Mouse (Mus musculus) liver, embryonic 11.5 days (tissue): ENCODE results near the gene Nkx6-1. TPM values are rescaled to one million over a fixed set of nuclear protein-coding genes. Genes with fewer than 3 reads are reported as not detected.

Experiments
- ATAC-seq: fragments of 200-750 bp; cut with Nextera tagmentation; replicated peaks from 2 replicates; pipeline ENCODE4 v1.8.0; 2017; ENCODE audit warnings: moderate number of reproducible peaks, mild to moderate bottlenecking, moderate TSS enrichment, moderate library complexity; ENCODE audit not compliant: low FRiP score
- DNase-seq: peaks from one replicate; pipeline ENCODE4 v3.0.0-alpha.2; 2017; ENCODE audit warnings: low spot score
- H3K27ac ChIP-seq: fragments of 300-500 bp; sonication (generic); 2 replicates; pipeline ENCODE4 v1.5.1; 2014; ENCODE audit warnings: mild to moderate bottlenecking, low read depth, low read length, control low read depth
- H3K27me3 ChIP-seq: fragments of 300-500 bp; sonication (generic); replicated peaks from 2 replicates; pipeline ENCODE4 v1.6.1; 2014; ENCODE audit warnings: low read length, mixed read lengths; ENCODE audit not compliant: control insufficient read depth, insufficient read depth
- H3K36me3 ChIP-seq: fragments of 300-500 bp; sonication (generic); 2 replicates; pipeline ENCODE4 v1.6.1; 2014; ENCODE audit warnings: mild to moderate bottlenecking, low read length, moderate library complexity, mixed read lengths; ENCODE audit not compliant: control insufficient read depth, insufficient read depth
- H3K4me1 ChIP-seq: fragments of 300-500 bp; sonication (generic); replicated peaks from 2 replicates; pipeline ENCODE4 v1.6.1; 2014; ENCODE audit warnings: low read length, mixed read lengths; ENCODE audit not compliant: control insufficient read depth, insufficient read depth
- H3K4me2 ChIP-seq: fragments of 300-500 bp; sonication (generic); 2 replicates; pipeline ENCODE4 v1.6.1; 2014; ENCODE audit warnings: mild to moderate bottlenecking, control low read depth, moderate library complexity
- H3K4me3 ChIP-seq: fragments of 300-500 bp; sonication (generic); 2 replicates; pipeline ENCODE4 v1.5.1; 2014; ENCODE audit warnings: low read depth, low read length, control low read depth
- H3K9ac ChIP-seq: fragments of 300-500 bp; sonication (generic); 2 replicates; pipeline ENCODE4 v1.6.1; 2014; ENCODE audit warnings: low read depth, low read length, control low read depth
- H3K9me3 ChIP-seq: fragments of 300-500 bp; sonication (generic); 2 replicates; pipeline ENCODE4 v1.6.1; 2016; ENCODE audit warnings: low read length, inconsistent platforms, mixed read lengths; ENCODE audit not compliant: control insufficient read depth
- WGBS: fragments of 180-500 bp; shearing (Covaris S2); extraction: QIAGEN DNeasy Blood & Tissue Kit; methylation state at CpG from one replicate; pipeline ENCODE4 v1.1.7; 2014; 5-methylcytosine and 5-hydroxymethylcytosine counted together
- polyA plus RNA-seq: library from polyadenylated mRNA; unstranded; fragments of >200 nt; fragmentation: Nextera tagmentation; extraction: Ambion mirVana; gene quantifications from 2 replicates; pipeline ENCODE4 v1.2.1, GENCODE M21; 2014

Nkx6-1 gene
- polyA plus RNA-seq, 1 experiment from 2014 or later = 0.37 TPM

DNA sequence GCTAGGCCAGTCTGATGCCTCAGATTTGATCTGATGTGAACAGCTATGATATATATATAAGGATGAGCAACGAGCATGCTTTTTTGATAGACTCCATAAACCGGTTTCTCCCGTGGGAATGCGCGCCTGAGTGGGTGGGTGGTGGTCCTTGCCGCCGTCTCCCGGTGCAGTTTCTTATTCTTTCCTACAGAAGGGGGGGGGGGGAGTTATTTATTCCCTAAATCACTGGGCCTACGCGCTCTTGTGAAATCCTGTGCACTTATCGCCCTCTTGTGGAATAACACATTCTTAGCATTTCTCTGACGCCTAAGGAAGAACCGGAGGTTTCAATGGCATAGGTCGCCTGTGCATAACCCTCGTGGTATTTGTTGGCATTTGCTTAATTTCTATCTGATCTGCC, 4.6 kb upstream of the Nkx6-1 start:
- H3K36me3 ChIP-seq = no peaks in the 10 kb centered on the region
- DNase-seq = no peak
- H3K4me3 ChIP-seq = no peak overlapping the region
- H3K4me2 ChIP-seq = no peak overlapping the region
- no peaks in the 10 kb centered on the region for H3K9me3 ChIP-seq
- peaks cover 55% of the 10 kb centered on the region for H3K27me3 ChIP-seq
- no peak for ATAC-seq
- no peak overlapping the region for H3K9ac ChIP-seq
- 4% methylated on average over 15 of the region's 15 CpGs for WGBS
- H3K27ac ChIP-seq = no peak overlapping the region
- peaks cover 2% of the 10 kb centered on the region for H3K4me1 ChIP-seq

GRCm38 (mm10) chr5:101668475-101668874, 3.7 kb upstream of the Nkx6-1 start:
- H3K9ac ChIP-seq = no peak overlapping the region
- 13% methylated on average over 12 of the region's 12 CpGs for WGBS
- no peak overlapping the region for H3K4me3 ChIP-seq
- no peak overlapping the region for H3K27ac ChIP-seq
- no peak overlapping the region for H3K4me2 ChIP-seq
- DNase-seq (no peak), ATAC-seq (no peak)
- peaks cover 7% of the 10 kb centered on the region for H3K4me1 ChIP-seq
- no peaks in the 10 kb centered on the region for H3K9me3 ChIP-seq
- H3K36me3 ChIP-seq = no peaks in the 10 kb centered on the region
- H3K27me3 ChIP-seq = peaks cover 64% of the 10 kb centered on the region

GRCm38 (mm10) chr5:101668028-101668427, 3.2 kb upstream of the Nkx6-1 start:
- WGBS = 4% methylated on average over 15 of the region's 15 CpGs
- Histone ChIP-seq H3K27me3 (peaks cover 69% of the 10 kb centered on the region), H3K9me3 (no peaks in the 10 kb centered on the region), H3K4me2 (no peak overlapping the region), H3K36me3 (no peaks in the 10 kb centered on the region), H3K4me1 (peaks cover 7% of the 10 kb centered on the region), H3K9ac (no peak overlapping the region), H3K27ac (no peak overlapping the region), H3K4me3 (no peak overlapping the region)
- no peak for ATAC-seq
- no peak for DNase-seq

- WGBS = 2% methylated on average over 19 of the region's 19 CpGs
These were observed 2.6 kb upstream of the Nkx6-1 start for GRCm38 (mm10) chr5:101667263-101667990.

GRCm38 (mm10) chr5:101666713-101667112, 1.9 kb upstream of the Nkx6-1 start:
- H3K4me3 ChIP-seq = no peak overlapping the region
- no peak for ATAC-seq
- 2% methylated on average over 18 of the region's 18 CpGs for WGBS
- H3K9me3 ChIP-seq = no peaks in the 10 kb centered on the region
- DNase-seq = no peak
- H3K27me3 ChIP-seq = peaks cover 82% of the 10 kb centered on the region
- H3K9ac ChIP-seq = no peak overlapping the region
- no peak overlapping the region for H3K27ac ChIP-seq
- H3K4me2 ChIP-seq = no peak overlapping the region
- no peaks in the 10 kb centered on the region for H3K36me3 ChIP-seq
- H3K4me1 ChIP-seq = peaks cover 7% of the 10 kb centered on the region

More at GRCm38 (mm10) chr5:101667263-101667990, 2.6 kb upstream of the Nkx6-1 start:
- Histone ChIP-seq H3K9me3 (no peaks in the 10 kb centered on the region), H3K36me3 (no peaks in the 10 kb centered on the region), H3K4me1 (peaks cover 7% of the 10 kb centered on the region), H3K4me2 (no peak overlapping the region), H3K9ac (no peak overlapping the region), H3K4me3 (no peak overlapping the region), H3K27me3 (peaks cover 75% of the 10 kb centered on the region), H3K27ac (no peak overlapping the region)
- ATAC-seq (no peak), DNase-seq (no peak)

DNA sequence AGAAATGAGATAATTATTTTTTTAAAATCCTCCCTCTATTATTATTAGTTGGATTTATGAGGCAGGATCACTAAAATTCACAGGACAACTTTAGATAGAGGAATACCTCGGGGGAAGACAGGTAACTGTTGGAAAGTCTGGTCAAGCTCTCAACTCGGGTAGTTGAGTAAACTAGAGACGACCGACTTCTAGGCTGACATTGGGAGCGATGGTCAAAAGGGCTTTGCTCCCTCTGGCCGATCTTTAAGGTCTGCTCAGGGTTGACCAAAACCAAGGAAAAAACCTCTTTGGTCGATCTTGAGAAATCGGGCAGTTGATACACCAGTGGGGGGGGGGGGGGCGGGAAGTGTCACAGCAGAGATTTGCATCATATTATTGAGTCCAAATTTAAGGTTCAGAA, 1.3 kb upstream of the Nkx6-1 start:
- DNase-seq (no peak), ATAC-seq (no peak)
- Histone ChIP-seq H3K4me3 (peak overlapping the region; percentile 45; the same call in 1 of the 2 replicates), H3K9me3 (no peaks in the 10 kb centered on the region), H3K36me3 (no peaks in the 10 kb centered on the region), H3K4me1 (peaks cover 7% of the 10 kb centered on the region), H3K27ac (no peak overlapping the region), H3K4me2 (no peak overlapping the region), H3K27me3 (peaks cover 88% of the 10 kb centered on the region), H3K9ac (no peak overlapping the region)
- 5% methylated on average over 9 of the region's 9 CpGs for WGBS

GRCm38 (mm10) chr5:101664423-101664921, 324 bp downstream of the Nkx6-1 start:
- 1% methylated on average over 63 of the region's 64 CpGs for WGBS
- ATAC-seq (peak; percentile 12; the same call in 1 of the 2 replicates), DNase-seq (peak; percentile 62)
- peak overlapping the region; percentile 78 for H3K4me2 ChIP-seq
- H3K27ac ChIP-seq = no peak overlapping the region
- peaks cover 7% of the 10 kb centered on the region for H3K4me1 ChIP-seq
- H3K9ac ChIP-seq = no peak overlapping the region
- peaks cover 98% of the 10 kb centered on the region for H3K27me3 ChIP-seq
- H3K9me3 ChIP-seq = no peaks in the 10 kb centered on the region
- H3K4me3 ChIP-seq = peak overlapping the region; percentile 45
- no peaks in the 10 kb centered on the region for H3K36me3 ChIP-seq

DNA sequence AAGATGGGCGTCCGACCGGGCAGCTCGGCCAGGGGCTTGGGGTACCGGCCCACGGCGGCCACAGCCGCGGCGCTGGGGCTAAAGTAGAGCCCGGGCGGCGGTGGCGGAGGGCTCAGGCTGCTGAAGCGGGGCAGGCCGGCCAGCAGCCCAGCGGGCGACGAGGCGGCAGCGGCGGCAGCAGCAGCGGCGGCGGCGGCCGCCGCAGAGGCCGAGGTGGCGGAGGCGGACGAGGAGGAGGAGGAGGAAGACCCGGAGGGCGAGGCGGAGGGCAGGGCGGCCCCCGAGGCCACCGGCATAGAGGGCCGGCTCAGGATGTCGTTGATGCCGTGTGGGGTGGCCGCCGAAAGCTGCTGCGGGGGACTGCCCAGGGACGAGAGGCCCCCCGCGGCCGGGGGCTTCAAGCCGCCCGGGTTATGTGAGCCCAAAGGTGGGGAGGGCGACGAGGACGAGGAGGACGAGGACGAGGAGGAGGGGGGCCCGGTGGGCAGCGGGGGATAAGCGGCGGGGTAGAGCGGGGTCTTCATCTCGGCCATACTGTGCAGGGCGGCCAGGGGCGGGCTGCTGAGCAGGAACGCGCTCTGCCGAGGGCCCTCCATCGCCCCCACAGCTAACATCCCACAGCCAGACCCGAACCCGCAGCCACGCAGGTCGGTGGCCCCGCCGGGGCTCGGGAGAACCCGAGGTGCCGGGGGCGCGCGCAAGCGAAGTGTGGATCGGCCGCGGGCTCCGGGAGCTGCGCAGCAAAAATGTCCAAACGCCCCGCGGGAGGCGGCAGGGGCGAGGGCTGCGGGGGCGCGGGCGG, 974 bp downstream of the Nkx6-1 start:
- H3K9me3 ChIP-seq = no peaks in the 10 kb centered on the region
- no peak for ATAC-seq
- H3K9ac ChIP-seq = no peak overlapping the region
- peak overlapping the region; percentile 45 for H3K4me3 ChIP-seq
- peak; percentile 46 for DNase-seq
- no peak overlapping the region for H3K27ac ChIP-seq
- WGBS = 1% methylated on average over 77 of the region's 94 CpGs
- H3K4me1 ChIP-seq = peaks cover 7% of the 10 kb centered on the region
- no peaks in the 10 kb centered on the region for H3K36me3 ChIP-seq
- peaks cover 99% of the 10 kb centered on the region for H3K27me3 ChIP-seq
- peak overlapping the region; percentile 78 for H3K4me2 ChIP-seq
